Mouse (Mus musculus): ENCODE results near the gene Gpr161. TPM values are rescaled to one million over a fixed set of nuclear protein-coding genes. Genes with fewer than 3 reads are reported as not detected.

Gpr161 gene
- polyA plus RNA-seq, 2 experiments: 1.8 to 9.4 TPM

- ATAC-seq (ENCODE audit: low FRiP score, low read depth) (no peak), DNase-seq (ENCODE audit: low spot score) (no peak)
- no peak overlapping the region for H3K4me3 ChIP-seq (replicated peaks; ENCODE audit: low read length)
- H3K27ac ChIP-seq (replicated peaks; ENCODE audit: low read depth, low read length): no peak overlapping the region
- 90% methylated on average over 4 of the region's 4 CpGs for WGBS
- no peaks in the 10 kb centered on the region for H3K9me3 ChIP-seq (ENCODE audit: control insufficient read depth, low read length)
- TF ChIP-seq POLR2A (IDR thresholded peaks at IDR 0.05; ENCODE audit: borderline replicate concordance, extremely low read depth, insufficient read depth, insufficient read length): no peak
- H3K9ac ChIP-seq (ENCODE audit: low read depth, low read length, severe bottlenecking): no peak overlapping the region
- no peak overlapping the region for H3K4me2 ChIP-seq (replicated peaks; ENCODE audit: low read depth, low read length, severe bottlenecking)
- H3K27me3 ChIP-seq (ENCODE audit: control insufficient read depth, insufficient read depth, low read length): no peaks in the 10 kb centered on the region
- no peaks in the 10 kb centered on the region for H3K4me1 ChIP-seq (ENCODE audit: control insufficient read depth, insufficient read depth, low read length)
- no peaks in the 10 kb centered on the region for H3K36me3 ChIP-seq (ENCODE audit: control insufficient read depth, insufficient read depth, low read length)
Measured at GRCm38 (mm10) chr1:165370990-165371389, 75.4 kb downstream of the Gpr161 start.

GRCm38 (mm10) chr1:165373839-165374238 lies 78.2 kb downstream of the Gpr161 start:
- Histone ChIP-seq H3K9ac (ENCODE audit: low read depth, low read length, severe bottlenecking) (no peak overlapping the region), H3K27ac (replicated peaks; ENCODE audit: low read depth, low read length) (no peak overlapping the region), H3K27me3 (ENCODE audit: control insufficient read depth, insufficient read depth, low read length) (no peaks in the 10 kb centered on the region), H3K9me3 (ENCODE audit: control insufficient read depth, low read length) (no peaks in the 10 kb centered on the region), H3K4me1 (ENCODE audit: control insufficient read depth, insufficient read depth, low read length) (no peaks in the 10 kb centered on the region), H3K4me2 (replicated peaks; ENCODE audit: low read depth, low read length, severe bottlenecking) (no peak overlapping the region), H3K4me3 (replicated peaks; ENCODE audit: low read length) (no peak overlapping the region), H3K36me3 (ENCODE audit: control insufficient read depth, insufficient read depth, low read length) (no peaks in the 10 kb centered on the region)
- 71% methylated on average over 9 of the region's 9 CpGs for WGBS
- TF ChIP-seq POLR2A (IDR thresholded peaks at IDR 0.05; ENCODE audit: borderline replicate concordance, extremely low read depth, insufficient read depth, insufficient read length): no peak
- DNase-seq (ENCODE audit: low spot score) (no peak), ATAC-seq (ENCODE audit: low FRiP score, low read depth) (no peak)

Other genes starting within 250 kb of the Gpr161 start
- not detected in 2 replicates for gene Tbx19, start 135.0 kb upstream of the Gpr161 start, polyA plus RNA-seq (2012; rRNA removed)
- gene Tbx19, start 135.0 kb upstream of the Gpr161 start, polyA plus RNA-seq (2014; fragmentation: Nextera tagmentation; extraction: Ambion mirVana): not detected in 2 replicates
- gene Sft2d2, start 101.4 kb upstream of the Gpr161 start, polyA plus RNA-seq (2012; rRNA removed): 21.1 and 23.7 TPM in 2 replicates
- gene Sft2d2, start 101.4 kb upstream of the Gpr161 start, polyA plus RNA-seq (2014; fragmentation: Nextera tagmentation; extraction: Ambion mirVana): 26.9 and 27.6 TPM in 2 replicates
- gene Tiprl, start 58.8 kb upstream of the Gpr161 start, polyA plus RNA-seq (2012; rRNA removed): 34.5 and 52.4 TPM in 2 replicates
- 84.9 and 99.1 TPM in 2 replicates for gene Tiprl, start 58.8 kb upstream of the Gpr161 start, polyA plus RNA-seq (2014; fragmentation: Nextera tagmentation; extraction: Ambion mirVana)
- gene Dcaf6, start 164.7 kb downstream of the Gpr161 start, polyA plus RNA-seq (2012; rRNA removed): 38.4 and 42.9 TPM in 2 replicates
- gene Dcaf6, start 164.7 kb downstream of the Gpr161 start, polyA plus RNA-seq (2014; fragmentation: Nextera tagmentation; extraction: Ambion mirVana): 20.7 and 20.9 TPM in 2 replicates
- 58.3 and 60.2 TPM in 2 replicates for gene Mpc2, start 164.8 kb downstream of the Gpr161 start, polyA plus RNA-seq (2012; rRNA removed)
- 164 and 169 TPM in 2 replicates for gene Mpc2, start 164.8 kb downstream of the Gpr161 start, polyA plus RNA-seq (2014; fragmentation: Nextera tagmentation; extraction: Ambion mirVana)
- gene Adcy10, start 189.4 kb downstream of the Gpr161 start, polyA plus RNA-seq (2012; rRNA removed): 0.08 TPM in 1 of 2 replicates, not detected in the other
- gene Adcy10, start 189.4 kb downstream of the Gpr161 start, polyA plus RNA-seq (2014; fragmentation: Nextera tagmentation; extraction: Ambion mirVana): not detected in 2 replicates